Mouse (Mus musculus): ENCODE measurements around the gene Plac9a. TPM values are rescaled to one million over a fixed set of nuclear protein-coding genes. Genes with fewer than 3 reads are reported as not detected.
"Not testable (repeated sequence)": the region's sequence is repeated elsewhere in the genome, so short reads cannot be mapped to it uniquely, and the experiment has no call there.

The Plac9a gene
- total RNA-seq, 2 experiments from 2014 or later, result 3.5 TPM; not detected in 1

GRCm38 (mm10) chr14:25866384-25866783, 36.5 kb downstream of the Plac9a start:
- DNase-seq (ENCODE audit: low spot score in 2 of 2), result no peak

DNA sequence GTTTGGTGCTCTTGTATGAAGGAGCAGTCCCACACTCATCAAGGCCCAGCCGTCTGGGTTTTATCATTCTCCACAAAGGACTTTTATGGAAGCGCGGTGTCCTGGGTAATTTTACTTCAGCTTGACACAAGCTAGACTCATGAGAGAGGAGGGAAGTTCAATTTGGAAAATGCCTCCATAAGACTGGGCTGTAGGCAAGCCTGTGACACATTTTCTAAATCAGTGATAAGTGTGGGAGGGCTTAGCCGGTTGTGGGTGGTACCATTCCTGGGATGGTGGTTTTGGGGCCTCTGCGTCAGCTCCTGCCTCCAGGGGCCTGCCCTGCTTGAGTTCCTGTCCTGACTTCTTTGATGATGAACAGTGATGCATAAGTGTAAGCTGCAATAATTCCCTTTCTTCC, 37.6 kb downstream of the Plac9a start:
- no peak for DNase-seq (ENCODE audit: low spot score in 2 of 2)

GRCm38 (mm10) chr14:25863721-25864120, 39.2 kb downstream of the Plac9a start:
- DNase-seq (ENCODE audit: low spot score in 2 of 2), result no peak

- peak in 1 of 2 experiments; percentile 17 for DNase-seq (ENCODE audit: low spot score in 2 of 2)
Observed at GRCm38 (mm10) chr14:25861771-25862530, 40.9 kb downstream of the Plac9a start.

DNA sequence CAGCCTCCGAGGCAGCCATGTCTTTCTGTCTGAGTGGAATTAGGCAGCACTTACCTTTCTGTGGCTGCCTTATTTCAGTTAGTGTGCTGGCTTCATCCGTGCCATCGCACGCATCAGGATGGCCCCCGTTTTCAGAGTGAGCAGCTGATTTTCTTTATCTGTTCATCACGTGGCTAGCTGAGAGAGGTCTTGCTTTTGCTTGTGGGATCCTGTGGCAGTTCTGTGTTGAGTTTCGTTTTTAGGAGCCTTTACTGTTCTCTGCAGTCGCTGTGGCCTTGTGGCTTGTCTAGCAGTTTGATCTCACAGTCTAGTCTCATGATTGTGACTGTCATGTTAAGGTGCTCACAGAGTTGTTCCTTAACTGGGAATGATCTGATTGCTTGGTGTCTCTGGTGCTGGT, 45.0 kb downstream of the Plac9a start:
- DNase-seq (ENCODE audit: low spot score in 2 of 2), result peak in 1 of 2 experiments; percentile 18

- DNase-seq (ENCODE audit: low spot score in 2 of 2), result peak in 1 of 2 experiments; percentile 25
Observed at GRCm38 (mm10) chr14:25857168-25857621, 45.7 kb downstream of the Plac9a start.

- DNase-seq (ENCODE audit: low spot score in 2 of 2), result no peak
Observed at GRCm38 (mm10) chr14:25855241-25855885, 47.5 kb downstream of the Plac9a start.

GRCm38 (mm10) chr14:25853717-25854452, 49.0 kb downstream of the Plac9a start:
- DNase-seq (ENCODE audit: low spot score in 2 of 2), result no peak

DNA sequence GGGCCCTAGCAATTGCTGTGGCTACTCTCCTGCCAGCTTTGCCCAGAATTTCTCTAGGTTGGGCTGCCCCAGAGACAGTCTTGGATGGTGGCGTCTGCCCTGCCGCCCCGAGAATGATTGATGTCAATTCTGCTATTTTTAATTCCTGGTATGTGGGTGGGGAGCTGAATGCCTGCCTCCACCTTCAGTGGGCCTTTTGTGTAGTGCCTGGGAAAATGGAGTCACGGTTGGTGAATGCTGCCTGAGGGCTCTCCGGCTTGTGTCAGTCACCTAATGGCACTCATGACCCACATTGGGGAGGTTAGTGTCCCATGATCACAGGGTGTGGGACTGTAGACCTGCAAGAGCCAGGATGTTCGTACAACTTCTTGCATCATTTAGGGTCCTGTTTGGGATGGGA, 49.6 kb downstream of the Plac9a start:
- peak in 1 of 2 experiments; percentile 17 for DNase-seq (ENCODE audit: low spot score in 2 of 2)

DNA sequence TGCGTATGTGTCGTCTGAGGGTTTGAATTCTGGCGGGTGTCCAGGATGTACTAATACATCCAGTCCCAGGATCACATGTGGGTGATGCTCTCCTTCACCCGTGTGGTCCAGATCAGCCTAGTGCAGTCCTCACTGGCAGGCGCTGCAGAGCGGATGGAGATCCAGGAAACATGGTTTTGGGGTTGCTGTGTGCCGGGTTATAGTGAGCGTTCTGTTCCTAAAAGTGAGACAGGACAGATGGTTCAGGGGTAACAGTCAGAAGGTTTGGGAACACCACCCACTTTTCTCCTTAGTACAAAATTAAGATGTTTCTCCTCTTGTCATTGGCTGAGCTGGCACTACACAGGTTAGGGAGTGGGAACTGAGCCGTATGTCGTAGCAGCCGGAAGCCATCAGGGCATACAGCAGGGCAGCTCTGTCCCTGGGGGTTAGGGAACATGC, 50.8 kb downstream of the Plac9a start:
- DNase-seq (ENCODE audit: low spot score in 2 of 2), result peak in 1 of 2 experiments; percentile 19

DNA sequence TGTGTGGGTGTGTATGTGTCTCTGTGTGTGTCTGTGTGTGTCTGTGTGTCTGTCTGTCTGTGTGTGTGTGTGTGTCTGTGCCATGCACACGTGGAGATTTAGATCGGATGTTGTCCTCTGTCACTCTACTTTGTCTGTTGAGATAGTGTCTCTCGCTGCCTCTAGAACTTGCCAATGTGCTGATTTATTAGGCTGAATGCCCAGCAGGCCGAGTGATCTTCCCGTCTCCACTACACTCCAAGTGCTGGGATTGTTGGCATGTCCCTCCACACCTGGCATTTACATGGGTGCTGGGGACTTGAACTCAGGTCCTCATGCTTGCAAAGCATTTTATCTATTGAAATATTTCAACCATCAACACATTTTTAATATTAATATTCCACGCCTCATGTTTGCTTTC, 51.7 kb downstream of the Plac9a start:
- DNase-seq (ENCODE audit: low spot score in 2 of 2), result no peak

DNA sequence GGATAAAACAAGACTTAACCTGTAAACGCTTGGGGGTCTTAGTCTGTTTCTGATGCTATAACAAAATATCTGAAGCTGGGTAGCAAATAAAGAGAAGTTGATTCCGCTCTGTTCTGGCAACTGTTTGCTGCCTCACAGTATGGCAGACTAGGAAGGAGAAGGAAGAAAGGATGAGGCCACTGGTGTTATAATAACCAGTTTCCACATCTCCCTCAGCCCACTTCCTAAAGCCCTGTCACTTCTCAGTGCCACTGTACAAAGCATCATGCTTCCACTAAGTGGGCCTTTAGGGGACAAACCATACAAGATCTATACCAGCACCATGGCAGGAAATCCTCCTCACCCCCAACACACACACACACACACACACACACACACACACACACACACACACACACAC, 52.5 kb downstream of the Plac9a start:
- no peak for DNase-seq (ENCODE audit: low spot score in 2 of 2)

DNA sequence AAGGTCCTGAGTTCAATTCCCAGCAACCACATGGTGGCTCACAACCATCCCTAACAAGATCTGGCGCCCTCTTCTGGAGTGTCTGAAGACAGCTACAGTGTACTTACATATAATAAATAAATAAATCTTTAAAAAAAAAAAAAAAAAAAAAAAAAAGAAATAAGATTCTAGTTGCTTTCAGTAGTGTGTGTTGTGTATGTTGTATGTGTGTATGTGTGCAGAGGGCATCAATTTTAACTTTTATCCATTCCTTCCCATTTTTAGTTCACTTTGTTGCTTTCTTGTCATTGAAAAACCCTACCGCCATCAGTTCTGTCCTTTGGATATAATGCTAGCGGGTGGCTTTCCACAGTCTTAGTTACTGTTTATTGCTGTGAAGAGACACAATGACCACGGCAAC, 54.2 kb downstream of the Plac9a start:
- not testable (repeated sequence) for DNase-seq (ENCODE audit: low spot score in 2 of 2)

DNA sequence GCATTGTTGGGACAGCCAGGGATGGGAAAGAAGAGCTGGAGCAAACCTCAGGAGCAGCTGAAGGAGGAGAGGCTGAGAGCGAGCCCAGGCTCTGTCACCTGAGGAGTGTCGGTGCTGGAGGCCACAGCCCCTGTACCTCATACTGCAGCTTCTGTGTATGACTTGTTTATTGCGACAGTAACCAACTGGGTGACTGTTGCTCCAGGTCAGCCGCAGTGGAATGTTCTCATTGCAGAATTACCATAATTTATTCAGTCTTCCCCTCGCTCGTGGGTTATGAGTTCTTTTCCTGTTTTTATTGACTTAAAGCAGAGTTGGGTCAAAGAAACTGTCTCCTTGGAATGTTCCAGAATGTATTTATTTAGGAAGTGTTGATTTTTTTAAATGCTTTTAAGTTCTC, 54.7 kb downstream of the Plac9a start:
- DNase-seq (ENCODE audit: low spot score in 2 of 2), result no peak

DNA sequence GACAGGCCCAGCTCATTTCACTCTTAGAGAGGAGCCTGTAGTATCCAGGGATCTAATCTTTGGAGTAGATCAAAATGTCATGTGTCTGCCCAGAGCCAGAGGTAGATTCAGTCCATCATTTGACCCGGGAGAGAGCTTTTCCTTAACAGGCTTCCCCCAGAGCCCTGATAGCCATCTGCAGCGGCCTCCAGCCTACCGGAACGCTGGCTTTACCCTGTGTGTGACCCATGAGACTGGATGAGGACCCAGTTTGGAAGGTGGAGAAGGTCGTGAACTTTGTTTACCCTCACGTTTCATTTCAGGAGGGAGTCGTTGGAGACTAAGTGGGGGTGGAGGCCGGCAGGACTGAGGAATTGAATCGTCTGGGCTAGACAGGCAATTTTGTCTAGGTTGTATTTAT, 55.2 kb downstream of the Plac9a start:
- no peak for DNase-seq (ENCODE audit: low spot score in 2 of 2)

- DNase-seq (ENCODE audit: low spot score in 2 of 2), result no peak
Observed at GRCm38 (mm10) chr14:25846516-25846915, 56.4 kb downstream of the Plac9a start.

GRCm38 (mm10) chr14:25845832-25846383, 57.0 kb downstream of the Plac9a start:
- no peak for DNase-seq (ENCODE audit: low spot score in 2 of 2)

- no peak for DNase-seq (ENCODE audit: low spot score in 2 of 2)
Observed at GRCm38 (mm10) chr14:25844372-25844771, 58.5 kb downstream of the Plac9a start.

DNA sequence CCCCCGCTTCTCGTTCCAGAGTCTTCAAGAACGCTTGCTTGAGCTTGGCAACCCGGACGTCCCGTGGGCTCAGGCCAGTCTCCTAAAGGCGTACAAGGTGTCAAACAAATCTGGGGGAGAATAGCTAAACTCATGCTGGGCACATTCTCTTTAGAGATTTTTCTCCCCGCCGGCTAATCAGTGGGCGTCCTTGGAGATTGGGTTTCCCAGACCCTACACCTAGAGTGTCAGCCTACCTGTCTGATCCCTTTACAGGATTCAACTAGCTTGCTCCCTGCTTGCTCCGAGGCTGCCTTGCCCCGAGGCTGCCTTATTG, 60.3 kb downstream of the Plac9a start:
- no peak for DNase-seq (ENCODE audit: low spot score in 2 of 2)

GRCm38 (mm10) chr14:25841991-25842687, 60.8 kb downstream of the Plac9a start, which contains the start of gene Anxa11:
Gene Anxa11 (plus strand): TSS chr14:25842156.
- DNase-seq (ENCODE audit: low spot score in 2 of 2), result peak; percentile 92 to 93

- no peak for DNase-seq (ENCODE audit: low spot score in 2 of 2)
Observed at GRCm38 (mm10) chr14:25841579-25841978, 61.3 kb downstream of the Plac9a start.
